Mouse (Mus musculus): ENCODE data around the gene Cep128. TPM values are rescaled to one million over a fixed set of nuclear protein-coding genes. Genes with fewer than 3 reads are reported as not detected.

The Cep128 gene
- polyA plus RNA-seq, 1 experiment from 2014 or later = 4.0 TPM

DNA sequence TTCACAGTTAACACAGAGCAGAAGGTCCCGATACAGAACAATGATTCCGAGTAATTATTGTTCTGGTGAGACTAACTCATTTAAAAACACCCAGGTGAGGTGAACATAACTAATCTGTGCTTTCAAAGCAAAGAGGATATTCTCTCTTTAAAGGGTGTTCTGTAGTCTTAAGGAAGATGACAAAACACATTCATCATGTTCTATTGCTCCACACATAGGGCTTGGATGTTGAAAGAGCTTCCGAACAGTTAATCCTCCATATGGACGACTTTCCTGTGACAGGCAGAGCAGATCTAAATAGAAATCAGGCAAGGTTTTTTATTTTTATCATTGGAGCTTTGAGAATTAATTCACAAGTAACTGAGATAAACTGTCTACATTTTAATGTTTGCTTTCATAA, 342.8 kb downstream of the Cep128 start:
- no peaks in the 10 kb centered on the region for H3K9me3 ChIP-seq
- WGBS = 75% methylated on average over 4 of the region's 4 CpGs

DNA sequence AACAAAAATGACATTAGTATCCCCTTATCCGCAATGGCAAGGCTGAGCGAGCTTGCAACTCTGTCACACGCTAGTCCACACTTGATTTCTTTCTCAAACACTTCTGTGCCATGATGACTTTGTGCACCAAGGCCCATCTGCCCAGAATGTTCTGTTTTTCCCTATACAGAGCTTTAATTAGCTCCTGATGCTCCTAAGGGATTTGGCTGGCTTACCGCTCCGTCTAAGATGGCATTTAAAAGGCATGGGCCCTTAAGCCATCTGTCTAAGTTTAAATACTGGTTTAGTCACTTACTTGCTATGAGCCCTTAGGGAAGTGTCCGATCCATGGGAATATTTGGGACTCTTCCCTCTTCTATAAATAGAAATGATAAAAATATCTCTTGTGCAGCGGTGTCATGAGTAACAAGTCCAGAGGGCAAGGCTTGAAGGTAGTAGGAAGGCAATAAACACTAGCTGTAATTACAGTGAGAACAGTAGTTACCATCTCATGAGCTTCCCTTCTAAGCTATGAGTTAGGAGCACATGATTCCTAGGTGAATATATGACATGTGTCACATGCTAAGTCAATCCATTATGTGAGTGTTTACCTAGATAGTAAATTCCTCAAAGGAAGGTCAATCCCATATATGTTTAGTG, 343.8 kb downstream of the Cep128 start:
- no peak for ATAC-seq (replicated peaks)
- no peak overlapping the region for H3K4me2 ChIP-seq
- no peak overlapping the region for H3K4me3 ChIP-seq
- no peak overlapping the region for H3K9ac ChIP-seq
- no peaks in the 10 kb centered on the region for H3K9me3 ChIP-seq
- H3K27ac ChIP-seq = no peak overlapping the region
- no peaks in the 10 kb centered on the region for H3K36me3 ChIP-seq (replicated peaks)
- 62% methylated on average over 7 of the region's 7 CpGs for WGBS
- H3K4me1 ChIP-seq = no peaks in the 10 kb centered on the region
- H3K27me3 ChIP-seq (replicated peaks) = no peaks in the 10 kb centered on the region

More for the DNA sequence above, 342.8 kb downstream of the Cep128 start:
- H3K27me3 ChIP-seq (replicated peaks) = no peaks in the 10 kb centered on the region
- no peak overlapping the region for H3K4me2 ChIP-seq
- no peaks in the 10 kb centered on the region for H3K36me3 ChIP-seq (replicated peaks)
- ATAC-seq (replicated peaks) = no peak
- no peak overlapping the region for H3K4me3 ChIP-seq
- H3K27ac ChIP-seq = no peak overlapping the region
- H3K4me1 ChIP-seq = no peaks in the 10 kb centered on the region
- H3K9ac ChIP-seq = no peak overlapping the region

DNA sequence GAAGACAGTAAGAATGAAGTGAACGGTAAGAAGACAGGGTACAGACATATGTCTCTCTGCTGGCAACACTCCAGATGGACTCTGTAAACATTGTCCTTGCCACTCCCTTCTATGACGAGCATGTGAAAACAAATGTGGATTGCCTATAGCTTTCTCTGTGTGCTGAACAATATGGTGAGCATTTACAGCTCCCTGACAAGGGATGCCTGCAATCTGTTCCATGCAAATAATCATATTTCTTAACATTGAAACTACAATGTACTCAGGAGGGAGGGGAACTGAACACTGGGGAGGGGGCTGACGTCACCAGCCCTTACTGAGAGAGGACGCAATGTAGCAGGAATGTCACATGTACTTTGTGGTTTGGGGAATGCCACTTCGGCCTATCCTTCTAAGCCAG, 355.1 kb downstream of the Cep128 start:
- WGBS = 82% methylated on average over 5 of the region's 5 CpGs
- no peak for ATAC-seq (replicated peaks)
- no peaks in the 10 kb centered on the region for H3K27me3 ChIP-seq (replicated peaks)
- H3K4me1 ChIP-seq = no peaks in the 10 kb centered on the region
- H3K9me3 ChIP-seq = no peaks in the 10 kb centered on the region
- no peak overlapping the region for H3K9ac ChIP-seq
- no peak overlapping the region for H3K4me2 ChIP-seq
- no peak overlapping the region for H3K4me3 ChIP-seq
- no peak overlapping the region for H3K27ac ChIP-seq
- H3K36me3 ChIP-seq (replicated peaks) = no peaks in the 10 kb centered on the region

DNA sequence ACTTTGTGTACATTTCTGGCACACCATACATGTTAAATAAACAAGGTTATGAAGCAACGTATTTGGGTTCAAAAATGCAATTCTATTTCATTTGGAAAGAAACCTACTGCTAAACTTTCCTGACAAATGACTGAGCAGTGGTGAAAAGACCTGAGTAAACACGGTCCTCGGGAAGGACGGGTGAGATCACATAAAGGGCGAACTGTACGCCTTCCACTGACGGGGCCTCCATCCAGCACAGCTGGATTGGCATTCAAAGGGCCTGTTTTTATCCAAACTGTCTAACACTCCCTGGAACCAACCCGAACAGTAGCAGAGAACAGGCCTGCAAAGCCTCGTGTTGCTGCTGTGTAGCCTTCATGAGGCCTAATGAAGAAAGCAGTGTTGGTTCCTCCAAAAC, 356.5 kb downstream of the Cep128 start:
- WGBS = 88% methylated on average over 9 of the region's 9 CpGs

DNA sequence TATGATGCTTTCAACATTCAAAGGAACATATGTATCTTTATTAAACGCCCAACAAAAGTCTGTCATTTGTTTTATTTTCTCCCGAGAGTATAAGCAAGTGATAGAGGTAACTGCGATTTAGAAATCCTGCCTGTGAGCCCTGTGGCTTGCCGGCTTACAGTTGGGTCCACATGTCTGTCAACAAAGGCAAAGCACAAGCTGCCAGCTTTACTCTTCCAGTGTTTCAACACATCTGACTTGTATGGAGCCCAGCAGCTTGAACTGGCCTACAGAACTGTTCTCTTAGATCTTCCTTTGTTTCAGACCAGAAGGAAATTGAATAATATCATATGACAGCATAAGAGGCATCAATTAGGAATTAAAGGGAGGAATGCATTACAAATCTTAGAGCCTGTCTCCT, 357.1 kb downstream of the Cep128 start:
- no peaks in the 10 kb centered on the region for H3K36me3 ChIP-seq (replicated peaks)
- no peak overlapping the region for H3K9ac ChIP-seq
- no peaks in the 10 kb centered on the region for H3K27me3 ChIP-seq (replicated peaks)
- no peak overlapping the region for H3K4me2 ChIP-seq
- H3K27ac ChIP-seq = no peak overlapping the region
- no peak for ATAC-seq (replicated peaks)
- H3K4me1 ChIP-seq = no peaks in the 10 kb centered on the region
- no peaks in the 10 kb centered on the region for H3K9me3 ChIP-seq
- no peak overlapping the region for H3K4me3 ChIP-seq
- WGBS = 91% methylated on average over 4 of the region's 4 CpGs

More for the DNA sequence above, 356.5 kb downstream of the Cep128 start:
- no peak for ATAC-seq (replicated peaks)
- no peaks in the 10 kb centered on the region for H3K9me3 ChIP-seq
- H3K4me2 ChIP-seq = no peak overlapping the region
- H3K4me1 ChIP-seq = no peaks in the 10 kb centered on the region
- H3K27me3 ChIP-seq (replicated peaks) = no peaks in the 10 kb centered on the region
- no peak overlapping the region for H3K4me3 ChIP-seq
- H3K36me3 ChIP-seq (replicated peaks) = no peaks in the 10 kb centered on the region
- H3K27ac ChIP-seq = no peak overlapping the region
- no peak overlapping the region for H3K9ac ChIP-seq

DNA sequence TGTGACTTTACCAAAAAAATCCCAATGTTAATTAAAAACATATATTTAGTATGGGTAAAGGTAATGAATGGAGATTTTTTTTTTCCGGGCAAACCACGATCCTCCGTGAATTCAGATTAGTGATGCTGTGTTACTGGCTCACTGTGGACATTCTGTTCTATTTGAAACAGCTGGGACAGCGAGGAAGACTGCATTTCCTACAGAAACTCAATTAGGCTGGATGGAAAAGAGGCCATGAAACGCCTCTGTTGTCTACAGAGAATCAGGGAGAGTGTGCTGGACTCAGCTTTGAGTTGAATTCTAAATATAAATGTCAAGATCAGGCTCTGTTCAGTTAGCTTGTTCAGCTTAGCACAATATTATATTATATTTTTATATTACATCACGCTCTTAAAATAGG, 369.1 kb downstream of the Cep128 start:
- no peak overlapping the region for H3K27ac ChIP-seq
- no peak overlapping the region for H3K4me2 ChIP-seq
- no peaks in the 10 kb centered on the region for H3K36me3 ChIP-seq (replicated peaks)
- WGBS = 48% methylated on average over 6 of the region's 6 CpGs
- H3K9me3 ChIP-seq = no peaks in the 10 kb centered on the region
- H3K4me1 ChIP-seq = no peaks in the 10 kb centered on the region
- no peak overlapping the region for H3K4me3 ChIP-seq
- no peak for ATAC-seq (replicated peaks)
- H3K27me3 ChIP-seq (replicated peaks) = no peaks in the 10 kb centered on the region
- no peak overlapping the region for H3K9ac ChIP-seq

DNA sequence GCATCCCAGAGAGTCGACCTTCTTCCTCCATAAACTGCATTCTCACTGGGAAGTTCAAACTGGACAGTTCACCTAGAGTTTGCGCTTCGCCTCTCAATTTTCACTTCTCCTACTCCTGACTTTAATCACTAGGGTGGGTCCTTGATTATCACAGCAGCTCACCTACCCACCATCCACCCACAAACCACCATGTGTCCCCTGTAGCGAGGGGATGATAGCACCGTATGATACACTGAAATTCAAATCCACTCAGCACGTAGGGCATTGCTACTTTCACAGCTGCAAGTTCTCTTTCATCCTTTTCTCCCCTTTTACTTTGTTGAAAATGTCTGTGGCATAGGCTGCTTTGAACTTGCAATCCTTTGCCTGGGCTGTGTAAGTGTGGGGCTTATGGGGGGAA, 371.2 kb downstream of the Cep128 start:
- H3K4me1 ChIP-seq = no peaks in the 10 kb centered on the region
- H3K4me3 ChIP-seq = no peak overlapping the region
- 82% methylated on average over 6 of the region's 6 CpGs for WGBS
- no peaks in the 10 kb centered on the region for H3K27me3 ChIP-seq (replicated peaks)
- no peak for ATAC-seq (replicated peaks)
- no peak overlapping the region for H3K4me2 ChIP-seq
- no peak overlapping the region for H3K27ac ChIP-seq
- no peak overlapping the region for H3K9ac ChIP-seq
- no peaks in the 10 kb centered on the region for H3K36me3 ChIP-seq (replicated peaks)
- H3K9me3 ChIP-seq = no peaks in the 10 kb centered on the region

DNA sequence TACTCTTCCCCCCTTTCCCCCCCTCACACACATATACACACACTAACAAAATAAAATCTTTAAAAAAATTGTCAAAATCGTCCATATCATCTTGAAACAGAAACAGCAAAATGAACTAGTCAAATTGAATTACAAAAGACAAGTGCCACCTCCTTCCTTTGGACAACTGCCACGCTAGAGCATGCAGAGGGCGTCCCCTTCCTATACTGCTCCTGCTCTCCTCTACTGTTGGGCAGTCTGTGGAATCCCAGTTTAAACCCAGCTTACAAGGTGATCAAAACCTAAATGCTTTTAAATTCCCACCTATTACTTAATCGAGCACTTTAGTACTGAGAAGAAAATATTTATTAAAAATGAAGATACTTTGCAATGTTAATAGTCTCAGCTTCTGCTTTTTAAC, 372.0 kb downstream of the Cep128 start:
- 59% methylated on average over 4 of the region's 4 CpGs for WGBS
- ATAC-seq (replicated peaks) = no peak

DNA sequence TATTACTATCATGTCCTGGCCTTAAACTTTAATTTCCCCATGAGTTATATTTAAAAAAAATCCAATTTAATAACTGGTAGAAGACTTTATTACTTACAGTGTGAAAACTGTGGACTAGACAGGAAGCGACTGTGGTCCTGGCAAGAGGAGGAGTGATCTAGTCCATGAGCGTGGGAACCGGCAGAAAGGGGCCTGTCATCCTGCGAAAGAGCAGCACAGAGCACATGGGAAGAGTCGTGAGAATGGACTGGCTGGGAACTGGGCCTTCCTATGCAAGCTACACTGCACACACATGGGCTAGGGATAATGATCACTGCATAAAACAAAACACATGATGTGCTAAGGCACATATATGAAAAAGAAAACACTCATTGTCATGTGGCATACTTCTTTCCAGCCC, 375.5 kb downstream of the Cep128 start:
- Histone ChIP-seq H3K4me2 (no peak overlapping the region), H3K4me1 (no peaks in the 10 kb centered on the region), H3K9ac (no peak overlapping the region), H3K36me3 (replicated peaks) (no peaks in the 10 kb centered on the region), H3K9me3 (no peaks in the 10 kb centered on the region), H3K27ac (no peak overlapping the region), H3K27me3 (replicated peaks) (no peaks in the 10 kb centered on the region), H3K4me3 (no peak overlapping the region)
- 89% methylated on average over 5 of the region's 5 CpGs for WGBS
- no peak for ATAC-seq (replicated peaks)

More for the DNA sequence above, 372.0 kb downstream of the Cep128 start:
- Histone ChIP-seq H3K9ac (no peak overlapping the region), H3K4me1 (no peaks in the 10 kb centered on the region), H3K4me3 (no peak overlapping the region), H3K9me3 (no peaks in the 10 kb centered on the region), H3K27ac (no peak overlapping the region), H3K4me2 (no peak overlapping the region), H3K27me3 (replicated peaks) (no peaks in the 10 kb centered on the region), H3K36me3 (replicated peaks) (no peaks in the 10 kb centered on the region)

DNA sequence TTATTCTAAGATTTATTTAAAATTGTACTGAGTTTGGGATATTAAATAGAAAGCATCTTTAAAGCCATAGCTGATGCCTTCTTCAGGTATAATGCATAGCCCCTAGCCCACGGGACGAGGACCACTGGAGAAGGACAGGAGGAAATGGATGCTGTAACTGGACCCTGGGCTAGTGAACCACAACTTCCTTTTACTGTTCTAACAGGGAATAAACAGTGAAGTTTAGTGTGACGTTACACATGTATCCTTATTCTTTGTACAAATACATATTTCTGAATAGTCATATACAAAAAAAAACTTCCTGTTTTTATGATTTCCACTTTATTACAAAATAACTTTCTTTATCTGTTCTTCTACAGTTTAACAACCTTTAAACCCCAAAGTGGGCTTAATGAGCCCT, 376.0 kb downstream of the Cep128 start:
- no peak overlapping the region for H3K27ac ChIP-seq
- no peak overlapping the region for H3K9ac ChIP-seq
- WGBS = 91% methylated on average over 3 of the region's 3 CpGs
- H3K4me2 ChIP-seq = no peak overlapping the region
- ATAC-seq (replicated peaks) = no peak
- no peaks in the 10 kb centered on the region for H3K4me1 ChIP-seq
- no peaks in the 10 kb centered on the region for H3K36me3 ChIP-seq (replicated peaks)
- no peak overlapping the region for H3K4me3 ChIP-seq
- H3K27me3 ChIP-seq (replicated peaks) = no peaks in the 10 kb centered on the region
- no peaks in the 10 kb centered on the region for H3K9me3 ChIP-seq

DNA sequence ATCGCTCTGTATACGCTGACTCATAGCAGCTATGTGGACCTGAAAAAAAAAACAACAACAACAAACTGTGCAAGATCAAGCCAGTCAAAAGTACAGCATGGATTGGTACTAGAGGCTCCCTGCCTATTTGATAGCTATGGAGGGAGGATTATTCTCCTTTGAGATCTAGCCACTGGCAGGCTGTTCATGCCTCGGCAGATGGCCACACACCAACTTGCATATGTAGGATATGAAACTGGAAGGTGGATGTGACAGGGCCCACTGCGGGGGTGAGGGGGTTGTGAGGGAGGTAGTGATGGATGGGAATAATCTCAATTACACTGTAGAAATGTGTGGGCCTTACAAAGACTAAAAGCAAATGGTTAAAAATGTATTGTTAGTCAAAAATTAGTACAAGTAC, 386.7 kb downstream of the Cep128 start:
- Histone ChIP-seq H3K4me1 (no peaks in the 10 kb centered on the region), H3K9me3 (no peaks in the 10 kb centered on the region), H3K4me3 (no peak overlapping the region), H3K36me3 (replicated peaks) (no peaks in the 10 kb centered on the region), H3K27ac (no peak overlapping the region), H3K27me3 (replicated peaks) (no peaks in the 10 kb centered on the region), H3K4me2 (no peak overlapping the region), H3K9ac (no peak overlapping the region)
- 83% methylated on average over 4 of the region's 4 CpGs for WGBS
- no peak for ATAC-seq (replicated peaks)

DNA sequence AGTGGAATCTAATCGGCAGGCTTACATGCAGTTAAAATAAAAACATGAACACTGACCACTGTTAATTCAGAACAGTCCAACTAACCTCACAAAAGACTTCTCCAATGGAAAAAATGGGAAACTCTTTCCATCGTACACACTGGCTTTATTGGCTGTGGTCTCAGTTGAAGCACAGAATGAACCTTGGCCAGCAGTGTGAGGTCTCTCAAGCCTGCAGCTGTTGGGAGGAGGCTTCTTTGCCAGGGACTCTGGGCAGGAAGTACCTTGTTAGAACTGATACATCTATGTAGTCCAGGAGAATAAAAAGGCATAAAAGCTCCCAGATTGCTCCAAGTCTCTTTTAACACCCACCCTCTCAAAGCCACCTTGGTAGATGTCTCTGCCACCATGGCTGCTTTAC, 390.9 kb downstream of the Cep128 start:
- Histone ChIP-seq H3K4me2 (no peak overlapping the region), H3K4me3 (no peak overlapping the region), H3K36me3 (replicated peaks) (no peaks in the 10 kb centered on the region), H3K4me1 (no peaks in the 10 kb centered on the region), H3K9ac (no peak overlapping the region), H3K27me3 (replicated peaks) (no peaks in the 10 kb centered on the region), H3K27ac (no peak overlapping the region), H3K9me3 (no peaks in the 10 kb centered on the region)
- WGBS = 90% methylated on average over 2 of the region's 2 CpGs
- ATAC-seq (replicated peaks) = no peak

DNA sequence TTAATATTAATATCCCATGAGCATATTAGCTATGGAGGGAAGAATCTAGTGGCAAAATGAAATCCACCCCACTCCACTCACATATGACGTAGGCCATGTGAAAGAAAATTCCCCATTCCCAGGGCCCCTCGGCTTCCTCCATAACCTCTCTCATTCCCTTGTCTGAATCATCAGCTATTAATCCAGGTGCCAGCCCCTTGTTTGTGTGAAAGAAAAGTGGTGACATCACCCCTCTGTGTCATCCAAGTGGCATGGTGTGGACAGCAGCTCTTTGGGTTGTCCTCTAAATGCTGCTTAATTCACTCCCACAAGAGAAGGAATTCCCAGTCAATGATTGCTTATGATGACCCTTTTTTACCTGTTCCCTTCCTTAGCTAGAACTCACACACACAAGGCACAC, 396.4 kb downstream of the Cep128 start:
- Histone ChIP-seq H3K9ac (no peak overlapping the region), H3K36me3 (replicated peaks) (no peaks in the 10 kb centered on the region), H3K27ac (no peak overlapping the region), H3K4me3 (no peak overlapping the region), H3K4me1 (no peaks in the 10 kb centered on the region), H3K4me2 (no peak overlapping the region), H3K27me3 (replicated peaks) (no peaks in the 10 kb centered on the region), H3K9me3 (no peaks in the 10 kb centered on the region)
- peak; percentile 60; the same call in 1 of the 2 replicates for ATAC-seq (replicated peaks)
- WGBS = 60% methylated on average over 2 of the region's 2 CpGs
